Mouse (Mus musculus): Measurements from ENCODE around the gene Cox5a. TPM values are rescaled to one million over a fixed set of nuclear protein-coding genes. Genes with fewer than 3 reads are reported as not detected.
A peak's percentile ranks its signal among the peaks of the same experiment; 100 is the strongest.

Gene Cox5a
- polyA plus RNA-seq, 1 experiment: 607 TPM

DNA sequence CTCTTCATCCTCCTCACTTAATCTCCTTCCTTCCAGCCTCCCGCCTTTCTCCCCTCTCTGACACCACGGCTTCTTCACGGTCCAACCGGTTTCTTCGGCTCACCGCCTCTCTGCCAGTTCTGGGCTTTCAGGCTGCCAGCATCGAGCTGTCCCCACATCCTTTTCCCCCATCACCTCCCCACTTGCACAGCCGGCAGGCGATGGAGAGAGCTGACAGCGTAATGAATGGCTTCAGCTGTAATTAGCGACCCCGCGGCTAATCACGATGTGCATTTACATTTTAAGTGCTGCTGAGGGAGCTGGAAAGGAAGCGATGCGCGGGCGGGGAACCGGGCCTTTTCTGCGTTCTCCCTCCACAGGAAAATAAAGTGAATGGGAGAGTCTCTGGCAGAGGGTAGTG is 19.2 kb upstream of the Cox5a start:
- 18% methylated on average over 20 of the region's 20 CpGs for WGBS
- peaks cover 3% of the 10 kb centered on the region; the same call in 1 of the 2 replicates for H3K4me1 ChIP-seq (ENCODE audit: control insufficient read depth, insufficient read depth, low read length)
- TF ChIP-seq POLR2A (IDR thresholded peaks at IDR 0.05; ENCODE audit: borderline replicate concordance, insufficient read depth, low read length): no peak
- no peak for TF ChIP-seq CTCF (IDR thresholded peaks at IDR 0.05; ENCODE audit: borderline replicate concordance, insufficient read depth, low read depth, low read length)
- no peak overlapping the region for H3K4me3 ChIP-seq (replicated peaks; ENCODE audit: insufficient read depth, low read depth, low read length)
- no peak for DNase-seq
- no peaks in the 10 kb centered on the region; the same call in 1 of the 2 replicates for H3K27me3 ChIP-seq (ENCODE audit: control insufficient read depth, insufficient read depth, low read length)
- H3K27ac ChIP-seq (ENCODE audit: insufficient read depth, low read length): no peak overlapping the region

DNA sequence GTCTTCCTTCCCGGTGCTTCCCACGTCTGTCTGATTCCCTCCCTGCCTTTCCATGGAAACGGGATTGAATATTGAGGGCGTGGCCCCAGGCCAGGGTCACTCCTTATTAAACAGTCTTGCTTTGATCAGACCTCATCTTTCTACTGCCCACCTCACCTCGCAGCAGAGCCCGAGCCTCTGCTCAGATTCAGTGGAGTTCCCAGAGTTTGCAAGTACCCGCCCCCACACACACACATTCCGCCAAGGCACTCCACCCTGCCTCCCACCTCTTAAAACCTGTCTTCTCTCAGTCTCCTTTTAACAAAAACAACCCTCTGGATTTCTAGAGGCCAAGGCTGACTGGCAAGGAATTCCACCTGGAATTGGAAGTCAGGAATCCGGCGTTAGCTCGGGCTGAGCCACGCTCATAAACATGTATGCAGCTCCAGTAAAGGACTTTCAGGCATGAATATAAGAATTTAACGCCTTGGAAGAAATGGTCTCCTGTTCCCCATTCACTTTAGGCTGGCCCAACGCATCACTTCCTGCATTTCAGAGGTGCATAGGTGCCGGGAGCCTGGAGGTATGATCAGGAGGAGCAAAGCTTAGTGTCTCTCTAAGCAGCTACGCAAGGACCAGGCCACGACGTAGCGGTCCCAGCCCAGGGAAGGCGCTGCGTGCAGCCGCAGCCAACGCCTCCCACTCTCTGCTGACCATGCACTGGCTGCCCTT is 18.0 kb upstream of the Cox5a start:
- H3K27ac ChIP-seq (ENCODE audit: insufficient read depth, low read length): no peak overlapping the region
- no peak for DNase-seq
- 39% methylated on average over 23 of the region's 23 CpGs for WGBS
- no peak for TF ChIP-seq CTCF (IDR thresholded peaks at IDR 0.05; ENCODE audit: borderline replicate concordance, insufficient read depth, low read depth, low read length)
- no peak for TF ChIP-seq POLR2A (IDR thresholded peaks at IDR 0.05; ENCODE audit: borderline replicate concordance, insufficient read depth, low read length)
- peaks cover 3% of the 10 kb centered on the region; the same call in 1 of the 2 replicates for H3K4me1 ChIP-seq (ENCODE audit: control insufficient read depth, insufficient read depth, low read length)
- H3K27me3 ChIP-seq (ENCODE audit: control insufficient read depth, insufficient read depth, low read length): no peaks in the 10 kb centered on the region; the same call in 1 of the 2 replicates
- H3K4me3 ChIP-seq (replicated peaks; ENCODE audit: insufficient read depth, low read depth, low read length): no peak overlapping the region

DNA sequence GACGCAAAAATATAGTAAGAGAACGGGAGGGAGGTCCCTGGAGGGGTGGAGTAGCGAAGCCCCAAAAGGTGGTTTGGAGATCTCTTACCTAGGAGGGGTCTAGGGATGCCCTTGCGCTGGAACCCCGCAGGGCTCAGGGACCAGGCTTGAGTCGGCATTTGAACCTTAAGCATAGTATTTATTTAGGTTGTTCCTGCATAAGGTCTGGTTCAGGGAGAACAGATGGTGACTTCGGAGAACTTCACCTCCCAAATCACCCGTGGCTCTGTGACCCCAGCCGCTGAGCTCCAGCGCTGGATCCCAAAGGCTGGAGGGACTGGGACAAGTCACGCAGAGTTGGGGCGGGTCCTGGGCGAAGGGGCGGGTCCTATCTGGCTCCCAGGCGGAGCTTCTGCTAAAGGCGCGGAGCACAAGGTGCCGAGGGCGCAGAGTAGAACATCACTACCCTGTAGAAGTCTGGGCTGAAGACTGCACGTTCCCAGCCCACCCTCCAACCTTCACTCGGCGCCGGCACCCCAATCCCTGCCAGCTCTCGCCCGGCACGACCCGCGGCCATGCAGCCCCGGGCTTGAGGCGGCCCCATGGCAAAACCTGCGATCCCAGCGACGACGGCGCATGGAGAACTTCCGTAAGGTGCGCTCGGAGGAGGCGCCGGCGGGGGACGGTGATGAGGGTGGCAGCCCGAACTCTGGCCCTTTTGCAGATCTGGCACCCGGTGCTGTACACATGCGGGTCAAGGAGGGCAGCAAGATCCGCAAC is 17.3 kb upstream of the Cox5a start, which contains the start of gene Rpp25:
Rpp25 (plus strand) TSS at position 405 of the 759 bp plus-strand sequence.
- TF ChIP-seq CTCF (IDR thresholded peaks at IDR 0.05; ENCODE audit: borderline replicate concordance, insufficient read depth, low read depth, low read length) (no peak), POLR2A (IDR thresholded peaks at IDR 0.05; ENCODE audit: borderline replicate concordance, insufficient read depth, low read length) (no peak)
- H3K27ac ChIP-seq (ENCODE audit: insufficient read depth, low read length): no peak within 1 kb of the TSS
- H3K4me3 ChIP-seq (replicated peaks; ENCODE audit: insufficient read depth, low read depth, low read length): peak within 1 kb of the TSS; percentile 27
- peak in 1 of 2 experiments; percentile 22 for DNase-seq
- H3K4me1 ChIP-seq (ENCODE audit: control insufficient read depth, insufficient read depth, low read length): peaks cover 3% of the 10 kb centered on the region; the same call in 1 of the 2 replicates
- 3% methylated on average over 46 of the region's 46 CpGs for WGBS
- H3K27me3 ChIP-seq (ENCODE audit: control insufficient read depth, insufficient read depth, low read length): no peaks in the 10 kb centered on the region; the same call in 1 of the 2 replicates

DNA sequence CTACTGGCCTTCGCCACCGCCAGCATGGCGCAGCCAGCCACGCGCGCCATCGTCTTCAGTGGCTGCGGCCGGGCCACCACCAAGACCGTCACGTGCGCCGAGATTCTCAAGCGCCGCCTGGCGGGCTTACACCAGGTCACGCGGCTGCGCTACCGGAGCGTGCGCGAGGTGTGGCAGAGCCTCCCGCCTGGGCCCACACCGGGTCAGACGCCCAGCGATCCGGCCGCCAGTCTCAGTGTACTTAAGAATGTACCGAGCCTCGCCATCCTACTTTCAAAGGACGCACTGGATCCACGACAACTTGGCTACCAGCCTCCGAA is 16.7 kb upstream of the Cox5a start:
- 1% methylated on average over 34 of the region's 34 CpGs for WGBS
- peak overlapping the region; percentile 27 for H3K4me3 ChIP-seq (replicated peaks; ENCODE audit: insufficient read depth, low read depth, low read length)
- H3K27ac ChIP-seq (ENCODE audit: insufficient read depth, low read length): no peak overlapping the region
- H3K4me1 ChIP-seq (ENCODE audit: control insufficient read depth, insufficient read depth, low read length): peaks cover 3% of the 10 kb centered on the region; the same call in 1 of the 2 replicates
- DNase-seq: peak; percentile 52 to 53
- H3K27me3 ChIP-seq (ENCODE audit: control insufficient read depth, insufficient read depth, low read length): no peaks in the 10 kb centered on the region; the same call in 1 of the 2 replicates
- no peak for TF ChIP-seq POLR2A (IDR thresholded peaks at IDR 0.05; ENCODE audit: borderline replicate concordance, insufficient read depth, low read length)
- TF ChIP-seq CTCF (IDR thresholded peaks at IDR 0.05; ENCODE audit: borderline replicate concordance, insufficient read depth, low read depth, low read length): 0 out of 2 replicates have a peak, but pooled peaks have one; percentile 18

DNA sequence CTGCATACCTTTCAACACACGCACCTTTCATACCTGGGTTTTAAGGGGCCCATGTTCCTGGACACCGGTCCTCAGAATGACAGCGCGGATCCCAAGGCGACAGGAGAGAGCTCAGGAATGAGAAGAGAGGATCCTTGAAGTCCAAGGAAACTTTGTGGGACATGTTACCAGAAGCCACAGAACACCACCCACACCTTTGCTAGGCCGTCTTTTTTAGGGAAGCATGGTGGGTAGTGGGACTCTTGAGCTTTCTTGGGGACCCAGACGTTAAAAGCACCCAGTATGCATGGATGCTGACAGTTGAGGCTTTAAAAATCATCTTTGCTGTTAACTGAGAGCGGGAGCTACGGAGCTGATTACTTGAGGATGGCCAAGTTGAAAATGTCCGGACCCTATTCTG is 16.2 kb upstream of the Cox5a start:
- 59% methylated on average over 10 of the region's 10 CpGs for WGBS
- H3K27me3 ChIP-seq (ENCODE audit: control insufficient read depth, insufficient read depth, low read length): no peaks in the 10 kb centered on the region; the same call in 1 of the 2 replicates
- no peak for TF ChIP-seq POLR2A (IDR thresholded peaks at IDR 0.05; ENCODE audit: borderline replicate concordance, insufficient read depth, low read length)
- no peak for TF ChIP-seq CTCF (IDR thresholded peaks at IDR 0.05; ENCODE audit: borderline replicate concordance, insufficient read depth, low read depth, low read length)
- peaks cover 3% of the 10 kb centered on the region; the same call in 1 of the 2 replicates for H3K4me1 ChIP-seq (ENCODE audit: control insufficient read depth, insufficient read depth, low read length)
- H3K4me3 ChIP-seq (replicated peaks; ENCODE audit: insufficient read depth, low read depth, low read length): no peak overlapping the region
- no peak overlapping the region for H3K27ac ChIP-seq (ENCODE audit: insufficient read depth, low read length)
- no peak for DNase-seq

DNA sequence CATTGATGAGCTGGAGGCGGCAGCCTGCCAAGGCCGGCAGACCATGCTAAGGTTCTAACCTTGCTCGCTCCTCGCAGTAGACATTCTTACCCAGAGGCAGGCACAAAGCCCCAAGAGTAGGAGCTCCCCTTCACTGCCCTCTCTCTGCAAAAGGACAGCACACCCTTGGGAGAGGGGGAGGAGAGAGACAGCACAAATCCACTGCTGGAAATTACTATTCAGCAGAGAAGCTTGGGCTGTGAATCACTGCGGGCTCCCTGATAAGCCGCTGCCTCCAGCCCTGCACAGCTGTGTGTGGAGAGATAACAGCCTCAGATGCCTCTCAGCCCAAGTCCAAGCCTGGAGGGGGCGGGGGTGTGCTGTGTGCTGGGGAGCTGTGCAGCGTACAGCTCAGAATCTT is 15.4 kb upstream of the Cox5a start:
- Histone ChIP-seq H3K4me3 (replicated peaks; ENCODE audit: insufficient read depth, low read depth, low read length) (no peak overlapping the region), H3K27me3 (ENCODE audit: control insufficient read depth, insufficient read depth, low read length) (no peaks in the 10 kb centered on the region; the same call in 1 of the 2 replicates), H3K27ac (ENCODE audit: insufficient read depth, low read length) (no peak overlapping the region), H3K4me1 (ENCODE audit: control insufficient read depth, insufficient read depth, low read length) (peaks cover 3% of the 10 kb centered on the region; the same call in 1 of the 2 replicates)
- WGBS: 19% methylated on average over 8 of the region's 8 CpGs
- TF ChIP-seq CTCF (IDR thresholded peaks at IDR 0.05; ENCODE audit: borderline replicate concordance, insufficient read depth, low read depth, low read length) (no peak), POLR2A (IDR thresholded peaks at IDR 0.05; ENCODE audit: borderline replicate concordance, insufficient read depth, low read length) (no peak)
- DNase-seq: no peak

DNA sequence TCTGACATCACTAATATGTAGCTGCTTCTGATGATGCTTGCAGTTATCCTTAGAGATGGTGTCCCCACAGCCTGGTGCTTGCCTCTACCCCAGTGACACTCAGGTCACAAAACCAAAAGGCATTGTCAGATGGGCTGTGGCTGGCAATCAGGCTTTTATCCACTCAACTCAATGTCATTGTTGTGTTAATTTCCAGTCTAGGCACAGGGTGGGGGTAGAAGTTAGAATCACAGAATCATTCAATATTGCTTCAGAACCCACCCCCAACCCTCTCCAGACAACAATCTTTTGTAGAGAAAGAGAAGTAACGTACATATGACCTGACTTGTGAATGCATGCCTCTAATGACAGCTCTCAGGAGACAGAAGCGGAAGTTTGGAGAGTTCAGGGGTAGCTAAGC is 10.5 kb upstream of the Cox5a start:
- WGBS: 76% methylated on average over 2 of the region's 2 CpGs

More for the DNA sequence above, 10.5 kb upstream of the Cox5a start:
- H3K4me3 ChIP-seq (replicated peaks; ENCODE audit: insufficient read depth, low read depth, low read length): no peak overlapping the region
- H3K27me3 ChIP-seq (ENCODE audit: control insufficient read depth, insufficient read depth, low read length): no peaks in the 10 kb centered on the region
- no peak overlapping the region for H3K27ac ChIP-seq (ENCODE audit: insufficient read depth, low read length)
- no peaks in the 10 kb centered on the region for H3K4me1 ChIP-seq (ENCODE audit: control insufficient read depth, insufficient read depth, low read length)
- no peak for DNase-seq
- TF ChIP-seq POLR2A (IDR thresholded peaks at IDR 0.05; ENCODE audit: borderline replicate concordance, insufficient read depth, low read length): no peak
- no peak for TF ChIP-seq CTCF (IDR thresholded peaks at IDR 0.05; ENCODE audit: borderline replicate concordance, insufficient read depth, low read depth, low read length)

Data from cerebellum, adult 2 months (tissue).